Mouse (Mus musculus) midbrain, postnatal 0 days (tissue): ENCODE measurements around the gene Grm6. TPM values are rescaled to one million over a fixed set of nuclear protein-coding genes. Genes with fewer than 3 reads are reported as not detected.

ENCODE experiments used
- ATAC-seq: fragments of 200-750 bp; cut with Nextera tagmentation; 2 replicates; pipeline ENCODE4 v1.8.0; 2017; ENCODE audit warnings: moderate number of reproducible peaks, mild to moderate bottlenecking, moderate TSS enrichment, moderate library complexity; ENCODE audit not compliant: low FRiP score
- DNase-seq: peaks from one replicate; pipeline ENCODE4 v3.0.0-alpha.2; 2015; ENCODE audit warnings: low spot score
- H3K27ac ChIP-seq: fragments of 300-500 bp; sonication (generic); 2 replicates; pipeline ENCODE4 v1.5.1; 2014; ENCODE audit warnings: low read depth, mild to moderate bottlenecking, low read length, mixed read lengths
- H3K27me3 ChIP-seq: fragments of 300-500 bp; sonication (generic); 2 replicates; pipeline ENCODE4 v1.6.1; 2014; ENCODE audit warnings: low read length, control low read depth, mixed read lengths; ENCODE audit not compliant: insufficient read depth
- H3K36me3 ChIP-seq: fragments of 300-500 bp; sonication (generic); 2 replicates; pipeline ENCODE4 v1.6.1; 2014; ENCODE audit warnings: low read length, control low read depth, mixed read lengths; ENCODE audit not compliant: insufficient read depth
- H3K4me1 ChIP-seq: fragments of 300-500 bp; sonication (generic); 2 replicates; pipeline ENCODE4 v1.6.1; 2014; ENCODE audit warnings: mild to moderate bottlenecking, control low read depth, antibody characterized with exemption, low read length, mixed read lengths; ENCODE audit not compliant: insufficient read depth
- H3K4me2 ChIP-seq: fragments of 300-500 bp; sonication (generic); 2 replicates; pipeline ENCODE4 v1.6.1; 2014; ENCODE audit warnings: low read depth, mild to moderate bottlenecking, low read length, mixed read lengths; ENCODE audit not compliant: poor library complexity, severe bottlenecking
- H3K4me3 ChIP-seq: fragments of 300-500 bp; sonication (generic); 2 replicates; pipeline ENCODE4 v1.5.1; 2014; ENCODE audit warnings: low read depth, mild to moderate bottlenecking, low read length, moderate library complexity
- H3K9ac ChIP-seq: fragments of 300-500 bp; sonication (generic); replicated peaks from 2 replicates; pipeline ENCODE4 v1.6.1; 2014; ENCODE audit warnings: mild to moderate bottlenecking, low read length, moderate library complexity, mixed read lengths; ENCODE audit not compliant: poor library complexity, severe bottlenecking
- H3K9me3 ChIP-seq: fragments of 300-500 bp; sonication (generic); 2 replicates; pipeline ENCODE4 v1.6.1; 2016; ENCODE audit warnings: low read length, control low read depth
- CTCF ChIP-seq: IDR thresholded peaks from 2 replicates; pipeline ENCODE4 v1.5.1; 2016; ENCODE audit warnings: antibody characterized with exemption, mild to moderate bottlenecking
- whole genome bisulfite sequencing: fragments of 180-500 bp; shearing (Covaris S2); extraction: QIAGEN DNeasy Blood & Tissue Kit; methylation state at CpG from one replicate; pipeline ENCODE4 v1.1.7; 2014; 5-methylcytosine and 5-hydroxymethylcytosine counted together
- polyA plus RNA-seq: library from polyadenylated mRNA; unstranded; fragments of >200 nt; fragmentation: Nextera tagmentation; extraction: Ambion mirVana; gene quantifications from 2 replicates; pipeline ENCODE4 v1.2.1, GENCODE M21; 2015
- total RNA-seq: library from RNA; depleted of rRNA; stranded (reverse); fragments of >200 nt; gene quantifications from 2 replicates; pipeline ENCODE4 v1.2.3, GENCODE M21; 2014; rRNA removed

The Grm6 gene
- total and polyA plus RNA-seq, 2 experiments from 2014 or later, result not detected

DNA sequence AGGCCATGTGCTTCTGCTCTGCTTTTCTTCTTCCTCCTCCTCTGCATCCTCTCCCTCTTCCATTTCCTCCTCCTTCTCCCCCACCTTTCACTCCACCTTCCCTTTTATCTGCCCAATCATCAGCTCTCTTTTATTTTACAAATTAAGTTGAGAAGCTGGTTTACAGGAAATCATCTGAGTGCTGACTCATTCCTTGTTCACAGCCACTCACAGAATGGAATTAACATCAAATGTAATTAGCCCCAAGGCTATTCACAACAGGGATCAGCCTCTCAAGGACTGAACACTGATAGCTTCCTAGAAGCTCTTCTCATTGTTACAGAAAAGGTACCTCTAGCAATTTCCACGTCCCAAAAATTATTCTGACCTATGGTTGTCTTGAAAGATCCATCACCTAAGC is 46.9 kb downstream of the Grm6 start:
- WGBS, result 84% methylated on average over 1 of the region's 1 CpGs
- Histone ChIP-seq H3K27ac (no peak overlapping the region), H3K4me1 (no peaks in the 10 kb centered on the region), H3K9ac (no peak overlapping the region), H3K36me3 (peaks cover 33% of the 10 kb centered on the region), H3K27me3 (no peaks in the 10 kb centered on the region), H3K9me3 (peaks cover 41% of the 10 kb centered on the region), H3K4me2 (no peak overlapping the region), H3K4me3 (no peak overlapping the region)
- DNase-seq, result no peak
- no peak for TF ChIP-seq CTCF
- ATAC-seq, result no peak

DNA sequence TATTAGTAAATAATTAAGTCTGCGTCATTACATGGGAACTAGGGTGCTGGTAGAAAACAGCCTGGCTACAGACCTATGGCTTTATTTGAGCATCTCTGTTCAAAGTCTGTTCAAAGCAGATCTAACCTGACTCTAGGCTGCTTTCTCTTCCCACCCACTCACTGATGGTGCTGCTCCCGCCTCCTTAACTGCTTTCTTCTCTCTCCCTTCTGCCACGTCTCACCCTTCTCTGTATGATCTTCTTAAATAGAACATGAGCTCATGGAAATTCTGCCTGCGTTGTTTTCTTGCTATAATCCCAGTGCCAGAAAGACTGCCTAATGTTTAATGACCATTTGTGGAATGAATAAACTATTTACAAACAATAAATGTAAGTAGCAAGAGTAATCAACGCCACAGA is 57.7 kb downstream of the Grm6 start:
- H3K4me1 ChIP-seq, result no peaks in the 10 kb centered on the region
- ATAC-seq (no peak), DNase-seq (no peak)
- H3K9me3 ChIP-seq, result peaks cover 26% of the 10 kb centered on the region
- no peak overlapping the region for H3K4me3 ChIP-seq
- no peak overlapping the region for H3K9ac ChIP-seq
- H3K4me2 ChIP-seq, result no peak overlapping the region
- no peak overlapping the region for H3K27ac ChIP-seq
- no peak for TF ChIP-seq CTCF
- H3K27me3 ChIP-seq, result no peaks in the 10 kb centered on the region
- peaks cover 87% of the 10 kb centered on the region for H3K36me3 ChIP-seq
- 72% methylated on average over 5 of the region's 5 CpGs for WGBS

DNA sequence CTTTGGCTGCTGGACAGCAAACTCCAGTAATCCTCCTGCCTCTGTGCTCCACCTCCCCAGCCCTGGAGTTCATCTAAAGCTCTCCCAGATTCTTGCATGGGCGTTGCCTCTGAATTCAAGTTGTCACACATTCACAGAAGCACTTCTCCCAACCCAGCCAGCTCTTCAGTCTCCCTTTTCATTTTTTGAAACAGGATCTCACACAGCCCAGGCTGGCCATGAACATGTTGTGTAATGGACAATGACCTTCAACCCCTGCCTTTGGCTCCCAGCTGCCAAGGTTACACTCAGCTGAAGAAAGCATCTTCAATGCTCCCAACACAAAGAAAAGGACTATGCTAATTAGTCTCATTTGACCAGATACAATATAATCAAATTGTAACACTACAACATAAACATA is 62.8 kb downstream of the Grm6 start:
- WGBS, result 96% methylated on average over 1 of the region's 1 CpGs
- H3K36me3 ChIP-seq, result peaks cover 39% of the 10 kb centered on the region

DNA sequence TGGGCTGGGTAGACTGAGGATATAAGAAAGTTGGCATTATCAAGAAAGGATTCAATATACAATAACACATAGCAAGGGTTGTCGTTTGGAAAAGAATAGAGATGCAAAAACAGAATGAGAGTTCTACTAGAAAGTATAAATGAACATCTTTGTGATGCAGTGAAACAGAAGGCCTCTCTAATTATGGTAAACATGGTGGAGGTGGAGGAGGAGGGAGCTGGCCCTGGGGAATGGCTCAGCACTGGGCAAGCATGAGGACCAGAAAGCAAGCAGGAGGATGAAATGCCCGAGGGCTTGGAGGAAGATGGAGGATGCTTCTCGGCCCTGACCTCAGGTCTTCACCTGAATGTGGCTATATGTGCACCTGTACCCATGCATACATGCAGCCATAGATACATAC is 64.0 kb downstream of the Grm6 start:
- Histone ChIP-seq H3K4me2 (no peak overlapping the region), H3K4me3 (no peak overlapping the region), H3K9me3 (no peaks in the 10 kb centered on the region), H3K27me3 (no peaks in the 10 kb centered on the region), H3K4me1 (0 out of 2 replicates have a peak, but pooled peaks cover 6% of the 10 kb centered on the region), H3K36me3 (peaks cover 27% of the 10 kb centered on the region), H3K27ac (no peak overlapping the region), H3K9ac (no peak overlapping the region)
- WGBS, result 93% methylated on average over 3 of the region's 3 CpGs
- DNase-seq (no peak), ATAC-seq (no peak)
- no peak for TF ChIP-seq CTCF

More for the DNA sequence above, 62.8 kb downstream of the Grm6 start:
- TF ChIP-seq CTCF, result no peak
- H3K27ac ChIP-seq, result no peak overlapping the region
- ATAC-seq (no peak), DNase-seq (no peak)
- no peaks in the 10 kb centered on the region for H3K27me3 ChIP-seq
- H3K4me3 ChIP-seq, result no peak overlapping the region
- 0 out of 2 replicates have a peak, but pooled peaks cover 6% of the 10 kb centered on the region for H3K4me1 ChIP-seq
- no peak overlapping the region for H3K4me2 ChIP-seq
- H3K9ac ChIP-seq, result no peak overlapping the region
- H3K9me3 ChIP-seq, result no peaks in the 10 kb centered on the region

Other genes starting within 250 kb of the Grm6 start
- gene Adamts2, start 248.6 kb upstream of the Grm6 start, total RNA-seq, result 12.7 and 17.9 TPM in 2 replicates
- gene Adamts2, start 248.6 kb upstream of the Grm6 start, polyA plus RNA-seq, result 4.5 and 4.9 TPM in 2 replicates
- gene Zfp354c, start 23.0 kb upstream of the Grm6 start, total RNA-seq, result 41.9 and 44.6 TPM in 2 replicates
- gene Zfp354c, start 23.0 kb upstream of the Grm6 start, polyA plus RNA-seq, result 34.1 and 38.3 TPM in 2 replicates
- 2.7 and 4.1 TPM in 2 replicates for gene Zfp879, start 9.1 kb upstream of the Grm6 start, total RNA-seq
- gene Zfp879, start 9.1 kb upstream of the Grm6 start, polyA plus RNA-seq, result 1.2 and 1.4 TPM in 2 replicates
- 7.2 and 8.0 TPM in 2 replicates for gene Zfp454, start 37.0 kb downstream of the Grm6 start, total RNA-seq
- gene Zfp454, start 37.0 kb downstream of the Grm6 start, polyA plus RNA-seq, result 7.5 and 8.0 TPM in 2 replicates
- gene Zfp2, start 65.5 kb downstream of the Grm6 start, total RNA-seq, result 27.9 and 29.1 TPM in 2 replicates
- gene Zfp2, start 65.5 kb downstream of the Grm6 start, polyA plus RNA-seq, result 33.9 and 35.5 TPM in 2 replicates
- gene Zfp354b, start 80.9 kb downstream of the Grm6 start, total RNA-seq, result 2.0 and 2.8 TPM in 2 replicates
- gene Zfp354b, start 80.9 kb downstream of the Grm6 start, polyA plus RNA-seq, result 2.7 and 3.8 TPM in 2 replicates
- not detected in 2 replicates for gene 4933414I15Rik, start 93.1 kb downstream of the Grm6 start, total RNA-seq
- gene 4933414I15Rik, start 93.1 kb downstream of the Grm6 start, polyA plus RNA-seq, result not detected in 2 replicates
- not detected in 2 replicates for gene Prop1, start 103.1 kb downstream of the Grm6 start, total RNA-seq
- not detected in 2 replicates for gene Prop1, start 103.1 kb downstream of the Grm6 start, polyA plus RNA-seq
- not detected in 2 replicates for gene Olfr1378, start 115.8 kb downstream of the Grm6 start, total RNA-seq
- gene Olfr1378, start 115.8 kb downstream of the Grm6 start, polyA plus RNA-seq, result 0.16 TPM in 1 of 2 replicates, not detected in the other
- gene Olfr1377, start 131.3 kb downstream of the Grm6 start, total RNA-seq, result not detected in 2 replicates
- not detected in 2 replicates for gene Olfr1377, start 131.3 kb downstream of the Grm6 start, polyA plus RNA-seq
- gene Olfr51, start 152.9 kb downstream of the Grm6 start, total RNA-seq, result not detected in 2 replicates
- gene Olfr51, start 152.9 kb downstream of the Grm6 start, polyA plus RNA-seq, result not detected in 2 replicates
- not detected in 2 replicates for gene Olfr54, start 163.6 kb downstream of the Grm6 start, total RNA-seq
- gene Olfr54, start 163.6 kb downstream of the Grm6 start, polyA plus RNA-seq, result not detected in 2 replicates
- gene Olfr1375, start 197.4 kb downstream of the Grm6 start, total RNA-seq, result not detected in 2 replicates
- not detected in 2 replicates for gene Olfr1375, start 197.4 kb downstream of the Grm6 start, polyA plus RNA-seq
- 8.3 and 9.3 TPM in 2 replicates for gene Zfp354a, start 208.6 kb downstream of the Grm6 start, total RNA-seq
- gene Zfp354a, start 208.6 kb downstream of the Grm6 start, polyA plus RNA-seq, result 9.9 and 12.5 TPM in 2 replicates